Mouse (Mus musculus) layer of hippocampus, adult 9-10 months (tissue): Measurements from ENCODE around the gene Fry.

Source experiments
- DNase-seq: peaks from one replicate; pipeline ENCODE4 v3.0.0; 2022; ENCODE audit warnings: low spot score

Fry gene

GRCm38 (mm10) chr5:150541302-150541701 is 422.9 kb downstream of the Fry start:
- DNase-seq, result no peak

- DNase-seq, result no peak
Observed at GRCm38 (mm10) chr5:150543184-150543583, 424.7 kb downstream of the Fry start.
